Mouse (Mus musculus) neural tube, postnatal 0 days (tissue): ENCODE data around the gene Rmi1. TPM values are rescaled to one million over a fixed set of nuclear protein-coding genes. Genes with fewer than 3 reads are reported as not detected.

ENCODE experiments used
- microRNA counts: library from miRNA; unstranded; fragments of <30 nt; microRNA quantifications from one replicate; lab custom pipeline; 2015
- microRNA-seq: library from miRNA; unstranded; fragments of <30 nt; microRNA quantifications from one replicate; pipeline ENCODE4, GENCODE M21; 2016
- polyA plus RNA-seq: library from polyadenylated mRNA; unstranded; fragments of >200 nt; fragmentation: Nextera tagmentation; extraction: Ambion mirVana; gene quantifications from 2 replicates; pipeline ENCODE4 v1.2.1, GENCODE M21; 2015

Gene Rmi1
- polyA plus RNA-seq, result 19.8 and 20.7 TPM in 2 replicates

DNA sequence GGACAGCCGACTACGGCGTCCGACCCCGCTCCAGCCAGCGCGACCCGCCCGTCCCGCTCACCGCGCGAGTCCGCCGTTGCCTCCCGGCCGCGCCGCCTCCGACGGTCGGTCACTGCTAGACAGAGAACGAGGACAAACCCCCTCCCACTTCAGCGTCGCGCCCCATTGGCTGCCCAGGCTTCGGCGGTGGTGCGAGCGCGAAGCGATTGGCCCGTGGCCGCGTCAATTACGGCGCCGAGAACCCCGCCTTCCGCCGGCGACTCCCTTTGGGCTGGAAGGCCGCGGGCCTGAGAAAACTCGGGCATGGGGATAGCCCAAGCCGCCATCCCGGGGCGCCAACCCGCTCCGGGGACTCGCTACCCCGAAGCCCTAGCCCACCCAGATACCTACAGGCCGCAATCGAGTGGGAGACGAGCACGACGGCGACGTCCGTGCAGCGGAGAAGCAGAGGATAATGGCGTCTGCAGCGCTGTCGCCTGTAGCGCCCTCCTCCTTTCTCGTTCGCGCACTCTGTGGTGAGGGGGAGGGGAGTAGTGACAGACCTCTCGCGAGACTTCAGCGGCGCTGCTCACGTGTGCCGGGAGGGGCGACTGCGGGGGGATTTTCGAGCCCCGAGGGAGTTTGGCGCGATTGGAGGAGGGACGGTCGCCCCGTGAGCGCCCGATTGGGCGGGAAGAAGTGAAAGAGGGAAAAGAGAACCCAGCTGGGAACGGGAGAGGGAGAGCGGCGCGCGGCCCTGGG, at the start of gene Rmi1:
TSS of gene Rmi1 (plus strand) at position 246 of the 741 bp plus-strand sequence.

DNA sequence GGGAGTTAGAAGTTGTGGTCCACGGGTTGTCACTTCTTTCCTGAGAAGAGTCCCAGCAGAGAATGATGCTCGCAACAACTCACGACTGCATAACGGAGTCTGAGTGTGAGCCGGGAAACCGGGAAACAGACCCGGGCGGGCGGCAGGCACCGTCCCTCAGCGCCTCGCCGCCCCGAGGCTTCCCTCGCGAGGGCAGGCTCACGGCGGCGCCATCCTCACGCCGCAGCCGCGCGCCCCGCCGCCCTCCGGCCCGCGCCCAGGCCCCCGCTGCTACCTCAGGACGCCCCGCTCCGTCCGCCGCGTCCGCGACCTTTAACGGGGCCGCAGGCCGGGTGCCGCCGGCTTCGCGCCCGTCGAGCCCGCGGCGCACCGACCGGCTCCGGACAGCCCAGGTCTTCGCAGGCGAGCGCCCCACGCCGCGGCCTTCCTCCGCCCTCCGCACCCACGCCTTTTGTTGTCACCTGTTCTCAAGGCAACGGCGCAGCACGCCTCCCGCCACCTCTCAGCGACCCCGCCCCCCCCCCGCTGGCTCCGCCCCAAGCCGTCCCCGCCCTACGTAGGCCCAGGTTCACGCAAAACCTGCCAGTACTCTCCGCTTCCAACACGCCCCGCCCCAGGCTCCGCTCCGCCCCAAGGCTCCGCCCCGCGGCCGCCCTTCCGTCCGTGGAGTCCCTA, 43.3 kb upstream of the Rmi1 start, which contains the start of gene Kif27:
TSS of gene Kif27 (minus strand) at position 494 of the 675 bp plus-strand sequence.

DNA sequence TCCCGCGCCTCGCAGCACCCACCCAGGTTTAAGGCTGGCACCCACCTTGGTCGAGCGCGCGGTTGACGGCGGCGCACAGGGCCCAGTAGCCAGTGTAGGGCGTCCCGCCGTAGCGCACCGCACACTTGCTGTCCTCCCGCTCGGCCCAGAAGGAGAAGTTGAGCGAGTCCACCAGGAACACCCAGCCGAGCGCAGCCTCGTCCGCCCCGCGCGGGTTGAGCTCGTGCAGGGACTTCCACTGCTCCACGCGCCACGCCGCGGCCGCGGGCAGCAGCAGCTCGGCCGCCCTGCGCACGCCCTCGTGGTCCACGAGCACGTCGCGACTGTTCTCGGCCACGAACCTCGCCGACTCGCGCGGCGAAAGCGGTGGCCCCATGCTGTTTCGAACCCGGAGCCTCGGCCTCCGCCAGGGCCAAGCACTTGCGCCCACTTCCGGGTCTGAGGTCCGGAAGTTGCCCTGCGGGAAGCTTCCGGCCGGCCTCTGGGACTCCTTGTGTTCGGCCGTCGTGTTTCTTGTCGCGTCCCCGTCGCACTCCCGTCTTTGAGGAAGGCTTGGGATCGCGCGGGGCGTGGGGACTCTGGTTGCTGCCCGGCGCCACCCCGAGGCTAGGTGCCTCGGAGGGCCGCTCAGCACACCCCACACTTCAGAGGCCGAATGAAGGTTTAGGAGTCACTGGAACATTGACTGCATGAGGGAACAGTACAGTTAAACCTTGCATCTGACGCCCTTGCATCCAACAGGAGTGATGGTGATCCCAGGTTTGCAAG, 17.1 kb upstream of the Rmi1 start, which contains the start of gene 2210016F16Rik:
TSS of gene 2210016F16Rik (minus strand) at position 447 of the 768 bp plus-strand sequence.

DNA sequence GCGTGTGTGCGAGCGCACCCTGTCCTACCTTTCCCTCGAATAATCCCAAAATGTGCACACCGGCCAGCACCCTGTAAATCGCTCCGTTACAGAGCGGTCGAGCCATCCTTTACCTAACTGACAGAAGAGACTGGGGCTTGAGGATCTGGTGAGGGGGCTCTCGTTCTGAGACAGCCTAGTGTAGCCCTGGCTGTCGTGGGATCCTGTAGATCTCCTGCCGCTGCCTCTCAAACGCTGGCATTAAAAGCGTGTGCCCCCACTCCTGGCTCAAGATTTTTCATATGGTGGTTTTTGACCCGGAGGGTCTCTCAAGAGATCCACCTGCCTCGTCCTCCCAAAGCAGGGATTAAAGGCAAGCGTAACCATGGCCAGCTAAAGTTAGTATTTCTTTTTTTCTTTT, 1.2 kb downstream of the Rmi1 start, which contains the start of gene Hnrnpk:
TSS of gene Hnrnpk (minus strand) at position 101 of the 400 bp plus-strand sequence.

MicroRNAs within 50 kb of the gene (microRNA counts, 519-probe panel; counts per million panel counts)
- 3,981 counts per million, percentile 32 among the panel's probes with 10 or more counts for microRNA mmu-miR-7a (lab: Ali Mortazavi, UCI)

Small RNA genes within 50 kb of the gene (microRNA-seq; reads per million reads assigned to microRNA genes)
- 288 reads per million, percentile 60 among the genes with 10 or more reads in this experiment for gene Mir7-1

Other genes starting within 250 kb of the Rmi1 start
- 57.1 and 63.7 TPM in 2 replicates for gene Idnk, start 244.6 kb upstream of the Rmi1 start, polyA plus RNA-seq
- gene Ubqln1, start 186.6 kb upstream of the Rmi1 start, polyA plus RNA-seq, result 112 and 115 TPM in 2 replicates
- gene Gkap1, start 126.5 kb upstream of the Rmi1 start, polyA plus RNA-seq, result 43.9 and 48.8 TPM in 2 replicates
- gene Kif27, start 43.1 kb upstream of the Rmi1 start, polyA plus RNA-seq, result 1.2 and 2.0 TPM in 2 replicates
- gene 2210016F16Rik, start 17.0 kb upstream of the Rmi1 start, polyA plus RNA-seq, result 20.4 and 21.0 TPM in 2 replicates
- gene Hnrnpk, start 1.1 kb downstream of the Rmi1 start, polyA plus RNA-seq, result 744 and 749 TPM in 2 replicates
- not detected in 2 replicates for gene Slc28a3, start 208.6 kb downstream of the Rmi1 start, polyA plus RNA-seq